Mouse (Mus musculus) lung, adult 2 months (tissue): ENCODE results near the gene Gm11084. TPM values are rescaled to one million over a fixed set of nuclear protein-coding genes. Genes with fewer than 3 reads are reported as not detected.
"Not testable (repeated sequence)": the region's sequence is repeated elsewhere in the genome, so short reads cannot be mapped to it uniquely, and the experiment has no call there.

Source experiments
- DNase-seq: peaks from one replicate; pipeline ENCODE4 v3.0.0; 2022
- H3K4me1 ChIP-seq: fragments of 200-500 bp; 2 replicates; pipeline ENCODE4 v1.6.1; 2011; ENCODE audit warnings: low read length; ENCODE audit not compliant: control insufficient read depth, insufficient read depth
- H3K4me3 ChIP-seq: fragments of 200-500 bp; replicated peaks from 2 replicates; pipeline ENCODE3; 2011; ENCODE audit warnings: low read depth, mild to moderate bottlenecking, control low read depth, low read length; ENCODE audit errors: extremely low read depth
- CTCF ChIP-seq: fragments of 200-500 bp; IDR thresholded peaks from 2 replicates; pipeline ENCODE4 v1.5.1; 2011; ENCODE audit warnings: mild to moderate bottlenecking, low read length, control low read depth; ENCODE audit not compliant: insufficient read depth
- POLR2A ChIP-seq: fragments of 200-500 bp; IDR thresholded peaks from 2 replicates; pipeline ENCODE4 v1.6.1; 2011; ENCODE audit warnings: low read depth, mild to moderate bottlenecking, control low read depth, low read length, borderline replicate concordance; ENCODE audit errors: extremely low read depth
- WGBS: fragments of 180-500 bp; shearing (Covaris S2); methylation state at CpG from one replicate; pipeline ENCODE4 v1.1.7; 2018; 5-methylcytosine and 5-hydroxymethylcytosine counted together
- polyA plus RNA-seq: library from polyadenylated mRNA; depleted of rRNA; stranded (reverse); fragments of >200 nt; gene quantifications from 2 replicates; pipeline ENCODE4 v1.2.3, GENCODE M21; 2012

The Gm11084 gene
- polyA plus RNA-seq, 1 experiment, result not detected

DNA sequence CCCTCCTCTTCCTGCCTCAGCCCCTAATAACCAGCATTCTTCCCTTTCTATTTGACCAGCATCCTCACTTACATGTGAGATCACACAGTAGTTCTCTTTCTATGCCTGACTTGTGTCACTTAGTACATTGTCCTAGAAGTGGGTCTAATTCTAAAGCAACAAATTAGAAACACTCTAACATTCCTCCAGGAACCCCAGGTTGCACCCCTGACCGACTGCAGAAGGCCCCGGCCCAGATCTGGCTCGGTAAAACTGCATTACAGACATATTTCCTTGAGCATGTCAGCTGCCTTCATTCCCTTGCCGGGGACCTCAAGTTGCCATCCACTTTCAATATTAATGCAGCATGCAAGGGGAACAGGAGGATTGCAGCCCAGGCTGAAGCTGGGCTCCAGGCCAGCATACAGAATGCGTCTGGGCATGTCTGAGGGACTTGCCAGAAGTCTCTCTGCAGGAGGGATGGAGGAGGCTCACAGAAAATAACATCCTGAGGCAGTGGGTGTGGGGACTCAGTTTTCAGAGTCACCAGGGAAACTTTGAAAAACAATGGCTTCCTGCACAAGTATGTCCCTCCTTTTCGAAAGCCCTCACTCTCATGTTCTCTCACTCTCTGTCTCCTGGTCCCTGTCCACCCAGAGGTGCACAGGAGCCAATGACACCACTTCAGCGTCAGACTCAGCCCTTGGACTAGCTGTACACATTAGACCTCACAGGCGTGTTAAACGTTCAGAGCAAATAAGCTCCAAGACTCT is 9.0 kb upstream of the Gm11084 start:
- Histone ChIP-seq H3K4me3 (no peak overlapping the region), H3K4me1 (peaks cover 10% of the 10 kb centered on the region)
- TF ChIP-seq POLR2A (no peak), CTCF (no peak)
- no peak for DNase-seq
- WGBS, result 10% methylated on average over 9 of the region's 9 CpGs

GRCm38 (mm10) chr2:72994165-72994564 is 7.6 kb upstream of the Gm11084 start:
- WGBS, result 58% methylated on average over 2 of the region's 2 CpGs
- DNase-seq, result no peak
- Histone ChIP-seq H3K4me3 (no peak overlapping the region), H3K4me1 (peaks cover 10% of the 10 kb centered on the region)
- TF ChIP-seq POLR2A (no peak), CTCF (no peak)

DNA sequence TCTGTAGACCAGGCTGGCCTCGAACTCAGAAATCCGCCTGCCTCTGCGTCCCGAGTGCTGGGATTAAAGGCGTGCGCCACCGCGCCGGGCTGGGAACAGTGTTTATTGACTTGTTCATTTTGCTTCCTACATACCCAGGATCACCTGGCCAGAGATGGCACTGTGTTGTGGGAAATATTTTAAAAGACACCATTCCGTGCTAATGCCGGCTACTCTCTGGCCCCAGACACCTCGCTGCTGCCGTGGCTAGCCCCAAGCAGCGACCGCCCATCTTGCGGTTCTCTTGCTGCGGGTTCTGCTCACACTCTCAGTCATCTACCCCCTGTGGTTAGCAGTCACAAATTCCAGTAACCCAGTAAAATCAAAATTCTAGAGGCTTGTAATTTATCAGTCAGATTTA is 6.0 kb upstream of the Gm11084 start:
- Histone ChIP-seq H3K4me3 (no peak overlapping the region), H3K4me1 (peaks cover 10% of the 10 kb centered on the region)
- 97% methylated on average over 17 of the region's 17 CpGs for WGBS
- TF ChIP-seq CTCF (no peak), POLR2A (no peak)
- DNase-seq, result no peak

DNA sequence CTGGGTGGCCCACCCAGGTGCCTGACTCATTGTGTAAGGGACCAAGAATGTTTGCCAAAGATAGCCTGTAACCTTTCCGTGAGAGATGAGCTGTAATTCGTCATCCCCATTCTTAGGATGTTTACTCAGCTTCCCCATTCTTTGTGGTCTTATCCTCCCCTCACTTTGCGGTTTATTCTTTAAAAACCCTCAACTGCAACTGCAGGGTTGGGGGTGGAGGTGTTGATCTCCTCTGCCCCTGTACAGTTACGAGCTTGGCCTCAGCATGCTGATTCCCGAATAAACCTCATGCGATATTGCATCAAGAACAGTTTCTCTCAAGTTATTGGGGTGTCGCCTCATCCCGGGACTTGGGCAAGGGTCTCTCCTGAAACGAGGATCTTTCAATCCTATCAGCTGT is 2.4 kb upstream of the Gm11084 start:
- not testable (repeated sequence) for H3K4me3 ChIP-seq, H3K4me1 ChIP-seq, DNase-seq
- 85% methylated on average over 9 of the region's 9 CpGs for WGBS

DNA sequence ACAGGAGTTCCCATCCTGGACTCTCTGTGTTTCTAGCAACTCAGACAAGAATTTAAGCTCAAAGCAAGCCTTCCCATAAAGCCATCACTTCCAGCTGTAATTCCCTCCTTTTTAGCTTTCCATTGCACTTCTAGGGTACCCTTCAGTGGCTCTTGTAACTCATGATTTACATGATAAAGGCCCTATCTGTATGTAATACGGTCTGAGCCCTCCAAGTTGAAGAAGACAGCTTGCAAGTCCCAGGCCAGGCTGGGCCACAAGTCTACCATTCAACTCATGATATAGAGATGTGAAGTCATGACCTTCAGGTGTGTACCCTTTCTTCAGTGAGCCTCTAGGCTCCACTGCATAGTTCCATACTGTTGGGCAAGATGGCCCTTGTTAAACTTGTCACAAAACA is 1.0 kb downstream of the Gm11084 start:
- Histone ChIP-seq H3K4me3 (no peak overlapping the region), H3K4me1 (no peaks in the 10 kb centered on the region; the same call in 1 of the 2 replicates)
- TF ChIP-seq CTCF (no peak), POLR2A (no peak)
- no peak for DNase-seq
- 56% methylated on average over 1 of the region's 1 CpGs for WGBS

DNA sequence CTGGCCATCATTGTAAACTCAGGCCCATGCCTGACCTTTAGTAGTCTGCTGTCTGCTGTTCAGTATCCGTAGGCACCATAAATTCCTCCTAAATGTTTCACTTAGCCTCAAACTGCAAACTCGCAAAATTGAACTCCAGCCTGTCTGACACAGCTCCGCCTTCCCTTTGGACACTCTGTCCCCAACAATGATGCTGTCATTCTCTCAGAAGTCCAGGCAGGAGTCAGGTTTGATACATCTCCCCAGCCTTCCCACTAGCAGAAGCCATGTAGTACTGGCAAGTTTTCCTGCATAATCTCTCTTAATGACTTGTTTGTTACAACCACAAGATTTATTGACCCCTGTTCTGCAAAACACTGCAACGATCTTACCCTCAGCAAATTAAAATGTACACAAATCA is 1.7 kb downstream of the Gm11084 start:
- WGBS, result 61% methylated on average over 4 of the region's 4 CpGs
- DNase-seq, result no peak
- Histone ChIP-seq H3K4me3 (no peak overlapping the region), H3K4me1 (no peaks in the 10 kb centered on the region; the same call in 1 of the 2 replicates)
- TF ChIP-seq CTCF, result no peak
- TF ChIP-seq POLR2A, result no peak

- no peak for DNase-seq
- no peak for TF ChIP-seq CTCF
- TF ChIP-seq POLR2A, result no peak
- H3K4me3 ChIP-seq, result no peak overlapping the region
- H3K4me1 ChIP-seq, result no peaks in the 10 kb centered on the region; the same call in 1 of the 2 replicates
- WGBS, result 69% methylated on average over 3 of the region's 3 CpGs
Measured at GRCm38 (mm10) chr2:72983211-72983610, 3.3 kb downstream of the Gm11084 start.

GRCm38 (mm10) chr2:72982110-72982785 is 4.3 kb downstream of the Gm11084 start:
- H3K4me3 ChIP-seq, result no peak overlapping the region
- 81% methylated on average over 7 of the region's 7 CpGs for WGBS
- DNase-seq, result no peak
- peaks cover 4% of the 10 kb centered on the region for H3K4me1 ChIP-seq
- TF ChIP-seq POLR2A (no peak), CTCF (no peak)

GRCm38 (mm10) chr2:72981441-72982109 is 4.9 kb downstream of the Gm11084 start:
- H3K4me1 ChIP-seq, result peaks cover 5% of the 10 kb centered on the region
- 67% methylated on average over 9 of the region's 9 CpGs for WGBS
- DNase-seq, result no peak
- TF ChIP-seq CTCF (no peak), POLR2A (no peak)
- H3K4me3 ChIP-seq, result no peak overlapping the region

GRCm38 (mm10) chr2:72981075-72981420 is 5.5 kb downstream of the Gm11084 start:
- 2% methylated on average over 3 of the region's 3 CpGs for WGBS
- no peak for DNase-seq
- TF ChIP-seq POLR2A (no peak), CTCF (no peak)
- Histone ChIP-seq H3K4me1 (peaks cover 7% of the 10 kb centered on the region), H3K4me3 (peak overlapping the region; percentile 89)
